Mouse (Mus musculus) induced T-regulatory cell, adult 2 months (primary cell): ENCODE results near the gene Pkp1.

Experiments
- DNase-seq: peaks from one replicate; pipeline ENCODE4 v3.0.0-alpha.2; 2012; ENCODE audit warnings: low read depth

Pkp1 gene

GRCm38 (mm10) chr1:135906736-135907135, 12.3 kb downstream of the Pkp1 start:
- DNase-seq: no peak

- DNase-seq: no peak
Observed at GRCm38 (mm10) chr1:135899991-135900515, 19.0 kb downstream of the Pkp1 start.

- DNase-seq: no peak
Observed at GRCm38 (mm10) chr1:135899295-135899694, 19.7 kb downstream of the Pkp1 start.

- DNase-seq: no peak
Observed at GRCm38 (mm10) chr1:135895367-135895766, 23.6 kb downstream of the Pkp1 start.

- DNase-seq: no peak
Observed at GRCm38 (mm10) chr1:135893377-135893776, 25.6 kb downstream of the Pkp1 start.

- no peak for DNase-seq
Observed at GRCm38 (mm10) chr1:135892764-135893163, 26.2 kb downstream of the Pkp1 start.

GRCm38 (mm10) chr1:135892233-135892632, 26.8 kb downstream of the Pkp1 start:
- DNase-seq: no peak

- no peak for DNase-seq
Observed at GRCm38 (mm10) chr1:135891424-135892216, 27.4 kb downstream of the Pkp1 start.

- no peak for DNase-seq
Observed at GRCm38 (mm10) chr1:135889461-135890185, 29.4 kb downstream of the Pkp1 start.

- peak; percentile 59 for DNase-seq
Observed at GRCm38 (mm10) chr1:135882385-135883109, 36.5 kb downstream of the Pkp1 start.

GRCm38 (mm10) chr1:135877248-135877647, 41.8 kb downstream of the Pkp1 start:
- DNase-seq: no peak

GRCm38 (mm10) chr1:135872991-135873390, 46.0 kb downstream of the Pkp1 start:
- DNase-seq: peak; percentile 5

- DNase-seq: no peak
Observed at GRCm38 (mm10) chr1:135868570-135868969, 50.4 kb downstream of the Pkp1 start.

- peak; percentile 58 for DNase-seq
Observed at GRCm38 (mm10) chr1:135865518-135866194, 53.4 kb downstream of the Pkp1 start.

GRCm38 (mm10) chr1:135864830-135865229, 54.2 kb downstream of the Pkp1 start:
- no peak for DNase-seq

GRCm38 (mm10) chr1:135863786-135864335, 55.1 kb downstream of the Pkp1 start:
- DNase-seq: no peak

GRCm38 (mm10) chr1:135862561-135862960, 56.4 kb downstream of the Pkp1 start:
- no peak for DNase-seq

- DNase-seq: no peak
Observed at GRCm38 (mm10) chr1:135861980-135862552, 56.9 kb downstream of the Pkp1 start.

GRCm38 (mm10) chr1:135861091-135861490, 57.9 kb downstream of the Pkp1 start:
- DNase-seq: no peak

- no peak for DNase-seq
Observed at GRCm38 (mm10) chr1:135858533-135858932, 60.5 kb downstream of the Pkp1 start.

GRCm38 (mm10) chr1:135857137-135857775, 61.8 kb downstream of the Pkp1 start:
- DNase-seq: no peak
